Mouse (Mus musculus) limb, embryonic 14.5 days (tissue): ENCODE measurements around the gene Glra1. TPM values are rescaled to one million over a fixed set of nuclear protein-coding genes. Genes with fewer than 3 reads are reported as not detected.
A peak's percentile ranks its signal among the peaks of the same experiment; 100 is the strongest.

Source experiments
- ATAC-seq: fragments of 200-750 bp; cut with Nextera tagmentation; 2 replicates; pipeline ENCODE4 v1.8.0; 2017; ENCODE audit warnings: low read depth, moderate number of reproducible peaks, moderate TSS enrichment; ENCODE audit not compliant: low FRiP score
- DNase-seq: peaks from one replicate; pipeline ENCODE4 v3.0.0-alpha.2; 2015; ENCODE audit warnings: low spot score
- H3K27ac ChIP-seq: fragments of 300-500 bp; sonication (generic); replicated peaks from 2 replicates; pipeline ENCODE4 v1.5.1; 2014; ENCODE audit warnings: low read depth, mild to moderate bottlenecking, low read length, moderate library complexity, mixed read lengths
- H3K27me3 ChIP-seq: fragments of 300-500 bp; sonication (generic); 2 replicates; pipeline ENCODE4 v1.6.1; 2014; ENCODE audit warnings: low read length, mixed read lengths; ENCODE audit not compliant: control insufficient read depth, insufficient read depth
- H3K36me3 ChIP-seq: fragments of 300-500 bp; sonication (generic); 2 replicates; pipeline ENCODE4 v1.6.1; 2014; ENCODE audit warnings: mild to moderate bottlenecking, low read length, moderate library complexity, mixed read lengths; ENCODE audit not compliant: control insufficient read depth, insufficient read depth
- H3K4me1 ChIP-seq: fragments of 300-500 bp; sonication (generic); 2 replicates; pipeline ENCODE4 v1.6.1; 2014; ENCODE audit warnings: antibody characterized with exemption, low read length, mixed read lengths; ENCODE audit not compliant: control insufficient read depth, insufficient read depth
- H3K4me2 ChIP-seq: fragments of 300-500 bp; sonication (generic); replicated peaks from 2 replicates; pipeline ENCODE4 v1.6.1; 2014; ENCODE audit warnings: low read depth, mild to moderate bottlenecking, low read length, moderate library complexity; ENCODE audit not compliant: severe bottlenecking
- H3K4me3 ChIP-seq: fragments of 300-500 bp; sonication (generic); replicated peaks from 2 replicates; pipeline ENCODE4 v1.5.1; 2014; ENCODE audit warnings: low read length
- H3K9ac ChIP-seq: fragments of 300-500 bp; sonication (generic); 2 replicates; pipeline ENCODE4 v1.6.1; 2014; ENCODE audit warnings: mild to moderate bottlenecking, low read depth, low read length, moderate library complexity; ENCODE audit not compliant: severe bottlenecking
- H3K9me3 ChIP-seq: fragments of 300-500 bp; sonication (generic); 2 replicates; pipeline ENCODE4 v1.6.1; 2016; ENCODE audit warnings: low read length; ENCODE audit not compliant: control insufficient read depth
- POLR2A ChIP-seq: fragments of 200-500 bp; IDR thresholded peaks from 2 replicates; pipeline ENCODE4 v1.8.0; 2012; ENCODE audit warnings: inconsistent platforms, mild to moderate bottlenecking, moderate library complexity, borderline replicate concordance; ENCODE audit not compliant: insufficient read depth, insufficient read length; ENCODE audit errors: extremely low read depth
- WGBS: fragments of 180-500 bp; shearing (Covaris S2); extraction: QIAGEN DNeasy Blood & Tissue Kit; methylation state at CpG from one replicate; pipeline ENCODE4 v1.1.7; 2014; 5-methylcytosine and 5-hydroxymethylcytosine counted together
- polyA plus RNA-seq, 2 experiments: library from polyadenylated mRNA; depleted of rRNA in 1 of 2; stranded (reverse) in 1 of 2; unstranded in 1 of 2; fragments of >200 nt; fragmentation: Nextera tagmentation in 1 of 2; extraction: Ambion mirVana in 1 of 2; gene quantifications; 2 replicates each; pipeline versions ENCODE4 v1.2.1 to v1.2.3; 2012 to 2014

Glra1 gene
- polyA plus RNA-seq, 2 experiments, result 0.03 TPM; not detected in 1

DNA sequence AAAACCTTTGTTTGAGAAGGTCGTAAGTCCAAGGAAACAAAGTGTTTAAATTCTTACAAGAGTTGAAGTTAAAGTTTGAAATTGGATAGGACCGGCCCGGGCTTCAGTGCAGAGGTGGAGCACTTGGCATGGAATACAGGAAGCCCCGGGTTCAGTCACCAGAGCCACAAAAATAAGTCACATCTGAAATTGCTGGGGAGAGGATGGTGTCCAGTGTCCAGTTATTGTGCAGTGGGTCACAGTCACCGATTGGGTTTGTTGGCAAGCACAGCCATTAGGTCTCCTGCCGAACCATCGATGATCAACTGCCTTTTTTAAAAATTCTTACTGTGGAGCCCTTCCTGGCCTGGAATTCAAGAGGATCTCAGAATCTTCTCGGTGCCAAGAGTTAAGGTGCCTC, 137.2 kb downstream of the Glra1 start:
- WGBS, result 47% methylated on average over 8 of the region's 8 CpGs
- no peak overlapping the region for H3K27ac ChIP-seq

GRCm38 (mm10) chr11:55469923-55470691, 137.9 kb downstream of the Glra1 start:
- Histone ChIP-seq H3K4me1 (peaks cover 14% of the 10 kb centered on the region), H3K36me3 (peaks cover 9% of the 10 kb centered on the region; the same call in 1 of the 2 replicates), H3K4me2 (peak overlapping the region; percentile 69), H3K27me3 (no peaks in the 10 kb centered on the region), H3K9ac (peak overlapping the region; percentile 96), H3K9me3 (no peaks in the 10 kb centered on the region), H3K27ac (peak overlapping the region; percentile 84), H3K4me3 (peak overlapping the region; percentile 99)
- no peak for DNase-seq
- 0 out of 2 replicates have a peak, but pooled peaks have one; percentile 1 for ATAC-seq
- WGBS, result under 1% methylated on average over 37 of the region's 46 CpGs
- TF ChIP-seq POLR2A, result no peak

More for the DNA sequence above, 137.2 kb downstream of the Glra1 start:
- Histone ChIP-seq H3K9ac (peak overlapping the region; percentile 96), H3K4me2 (peak overlapping the region; percentile 69), H3K36me3 (peaks cover 10% of the 10 kb centered on the region; the same call in 1 of the 2 replicates), H3K4me1 (peaks cover 14% of the 10 kb centered on the region), H3K27me3 (no peaks in the 10 kb centered on the region), H3K9me3 (no peaks in the 10 kb centered on the region), H3K4me3 (peak overlapping the region; percentile 99)
- DNase-seq (no peak), ATAC-seq (no peak)
- TF ChIP-seq POLR2A, result no peak

- peak; percentile 96 for ATAC-seq
- DNase-seq, result peak; percentile 100
- peaks cover 9% of the 10 kb centered on the region; the same call in 1 of the 2 replicates for H3K36me3 ChIP-seq
- peak within 1 kb of the TSS; percentile 86 for H3K27ac ChIP-seq
- H3K9ac ChIP-seq, result peak within 1 kb of the TSS; percentile 96
- peak within 1 kb of the TSS; percentile 72 for H3K4me2 ChIP-seq
- H3K27me3 ChIP-seq, result no peaks in the 10 kb centered on the region
- 0% methylated on average over 37 of the region's 57 CpGs for WGBS
- peak within 1 kb of the TSS; percentile 99 for H3K4me3 ChIP-seq
- peaks cover 14% of the 10 kb centered on the region for H3K4me1 ChIP-seq
- no peaks in the 10 kb centered on the region for H3K9me3 ChIP-seq
- TF ChIP-seq POLR2A, result peak; percentile 99
These were observed 138.8 kb downstream of the Glra1 start, which contains the start of gene G3bp1 for GRCm38 (mm10) chr11:55469048-55469843. Gene G3bp1 (plus strand): TSS chr11:55469685.

DNA sequence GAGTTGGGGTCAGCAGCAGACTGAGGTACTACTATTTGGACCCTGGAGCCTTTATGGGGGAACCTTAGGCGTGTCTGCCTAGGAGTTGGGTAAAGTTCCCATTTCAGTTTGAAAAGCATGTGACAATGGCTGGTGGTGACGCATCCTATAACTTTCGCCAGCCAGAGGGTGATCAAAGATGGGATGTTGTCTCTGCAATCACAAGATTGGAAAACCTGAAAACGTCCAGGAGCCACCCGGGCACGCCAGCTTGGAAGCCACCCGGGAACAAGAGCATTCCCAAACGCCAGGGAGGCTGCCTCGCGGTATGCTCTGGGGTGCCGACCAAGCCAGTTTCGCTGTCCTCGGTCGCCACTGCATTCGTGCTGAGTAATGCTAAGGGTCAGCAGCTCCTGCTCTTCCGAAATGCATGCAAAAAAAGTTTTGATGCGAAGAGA, 139.4 kb downstream of the Glra1 start:
- WGBS, result 4% methylated on average over 17 of the region's 17 CpGs
- DNase-seq, result no peak

GRCm38 (mm10) chr11:55468012-55468411, 140.0 kb downstream of the Glra1 start:
- Histone ChIP-seq H3K4me3 (peak overlapping the region; percentile 50; the same call in 1 of the 2 replicates), H3K27me3 (no peaks in the 10 kb centered on the region), H3K27ac (peak overlapping the region; percentile 86; the same call in 1 of the 2 replicates), H3K4me1 (peaks cover 14% of the 10 kb centered on the region), H3K36me3 (peaks cover 2% of the 10 kb centered on the region; the same call in 1 of the 2 replicates), H3K9ac (peak overlapping the region; percentile 69), H3K9me3 (no peaks in the 10 kb centered on the region), H3K4me2 (peak overlapping the region; percentile 72)
- WGBS, result 83% methylated on average over 10 of the region's 10 CpGs
- no peak for DNase-seq
- TF ChIP-seq POLR2A, result no peak
- no peak for ATAC-seq

More for the DNA sequence above, 139.4 kb downstream of the Glra1 start:
- Histone ChIP-seq H3K9me3 (no peaks in the 10 kb centered on the region), H3K4me1 (peaks cover 14% of the 10 kb centered on the region), H3K27ac (peak overlapping the region; percentile 86), H3K4me2 (peak overlapping the region; percentile 72), H3K27me3 (no peaks in the 10 kb centered on the region), H3K9ac (peak overlapping the region; percentile 69), H3K36me3 (peaks cover 8% of the 10 kb centered on the region; the same call in 1 of the 2 replicates), H3K4me3 (peak overlapping the region; percentile 50)
- no peak for ATAC-seq
- TF ChIP-seq POLR2A, result no peak
